Mouse (Mus musculus): ENCODE measurements around the gene Psma3. TPM values are rescaled to one million over a fixed set of nuclear protein-coding genes. Genes with fewer than 3 reads are reported as not detected.

The Psma3 gene
- polyA plus RNA-seq, 1 experiment from 2014 or later = 542 TPM

- 95% methylated on average over 7 of the region's 7 CpGs for WGBS
- Histone ChIP-seq H3K27ac (ENCODE audit: low read depth, low read length) (no peak overlapping the region), H3K4me3 (ENCODE audit: low read depth, low read length) (no peak overlapping the region), H3K36me3 (ENCODE audit: control insufficient read depth, insufficient read depth, low read length) (peaks cover 57% of the 10 kb centered on the region), H3K9ac (replicated peaks; ENCODE audit: low read depth, low read length) (no peak overlapping the region), H3K9me3 (ENCODE audit: control insufficient read depth, low read length) (no peaks in the 10 kb centered on the region), H3K27me3 (ENCODE audit: control insufficient read depth, insufficient read depth, low read length) (no peaks in the 10 kb centered on the region), H3K4me1 (ENCODE audit: control insufficient read depth, insufficient read depth, low read length) (no peaks in the 10 kb centered on the region), H3K4me2 (ENCODE audit: low read depth, low read length) (no peak overlapping the region)
- no peak for ATAC-seq (ENCODE audit: low read depth)
Measured at GRCm38 (mm10) chr12:70984855-70985550, 10.6 kb downstream of the Psma3 start.

GRCm38 (mm10) chr12:70997225-70997624 is 22.8 kb downstream of the Psma3 start:
- whole genome bisulfite sequencing = 89% methylated on average over 5 of the region's 5 CpGs
- no peak overlapping the region for H3K9ac ChIP-seq (replicated peaks; ENCODE audit: low read depth, low read length)
- H3K27me3 ChIP-seq (ENCODE audit: control insufficient read depth, insufficient read depth, low read length) = no peaks in the 10 kb centered on the region
- ATAC-seq (ENCODE audit: low read depth) = no peak
- H3K36me3 ChIP-seq (ENCODE audit: control insufficient read depth, insufficient read depth, low read length) = peaks cover 14% of the 10 kb centered on the region; the same call in 1 of the 2 replicates
- no peak overlapping the region for H3K4me2 ChIP-seq (ENCODE audit: low read depth, low read length)
- H3K4me1 ChIP-seq (ENCODE audit: control insufficient read depth, insufficient read depth, low read length) = no peaks in the 10 kb centered on the region
- no peak overlapping the region for H3K27ac ChIP-seq (ENCODE audit: low read depth, low read length)
- H3K9me3 ChIP-seq (ENCODE audit: control insufficient read depth, low read length) = no peaks in the 10 kb centered on the region
- H3K4me3 ChIP-seq (ENCODE audit: low read depth, low read length) = no peak overlapping the region

GRCm38 (mm10) chr12:70999423-70999903 is 25.0 kb downstream of the Psma3 start:
- Histone ChIP-seq H3K36me3 (ENCODE audit: control insufficient read depth, insufficient read depth, low read length) (peaks cover 19% of the 10 kb centered on the region), H3K27ac (ENCODE audit: low read depth, low read length) (0 out of 2 replicates have a peak overlapping the region, but pooled peaks have one; percentile 4), H3K9me3 (ENCODE audit: control insufficient read depth, low read length) (no peaks in the 10 kb centered on the region)

GRCm38 (mm10) chr12:71000344-71000743 is 25.9 kb downstream of the Psma3 start:
- Histone ChIP-seq H3K4me3 (ENCODE audit: low read depth, low read length) (no peak overlapping the region), H3K27ac (ENCODE audit: low read depth, low read length) (no peak overlapping the region), H3K9me3 (ENCODE audit: control insufficient read depth, low read length) (no peaks in the 10 kb centered on the region), H3K36me3 (ENCODE audit: control insufficient read depth, insufficient read depth, low read length) (peaks cover 25% of the 10 kb centered on the region), H3K27me3 (ENCODE audit: control insufficient read depth, insufficient read depth, low read length) (no peaks in the 10 kb centered on the region), H3K4me2 (ENCODE audit: low read depth, low read length) (no peak overlapping the region), H3K9ac (replicated peaks; ENCODE audit: low read depth, low read length) (no peak overlapping the region), H3K4me1 (ENCODE audit: control insufficient read depth, insufficient read depth, low read length) (no peaks in the 10 kb centered on the region)
- 95% methylated on average over 1 of the region's 1 CpGs for WGBS
- ATAC-seq (ENCODE audit: low read depth) = no peak

More at GRCm38 (mm10) chr12:70999423-70999903, 25.0 kb downstream of the Psma3 start:
- Histone ChIP-seq H3K4me1 (ENCODE audit: control insufficient read depth, insufficient read depth, low read length) (no peaks in the 10 kb centered on the region), H3K4me3 (ENCODE audit: low read depth, low read length) (no peak overlapping the region), H3K27me3 (ENCODE audit: control insufficient read depth, insufficient read depth, low read length) (no peaks in the 10 kb centered on the region), H3K9ac (replicated peaks; ENCODE audit: low read depth, low read length) (no peak overlapping the region), H3K4me2 (ENCODE audit: low read depth, low read length) (no peak overlapping the region)
- no peak for ATAC-seq (ENCODE audit: low read depth)
- 45% methylated on average over 5 of the region's 5 CpGs for WGBS

GRCm38 (mm10) chr12:71001456-71001855 is 27.0 kb downstream of the Psma3 start:
- Histone ChIP-seq H3K27me3 (ENCODE audit: control insufficient read depth, insufficient read depth, low read length) (no peaks in the 10 kb centered on the region), H3K9ac (replicated peaks; ENCODE audit: low read depth, low read length) (no peak overlapping the region), H3K4me2 (ENCODE audit: low read depth, low read length) (no peak overlapping the region), H3K9me3 (ENCODE audit: control insufficient read depth, low read length) (no peaks in the 10 kb centered on the region), H3K4me1 (ENCODE audit: control insufficient read depth, insufficient read depth, low read length) (no peaks in the 10 kb centered on the region), H3K36me3 (ENCODE audit: control insufficient read depth, insufficient read depth, low read length) (peaks cover 29% of the 10 kb centered on the region), H3K27ac (ENCODE audit: low read depth, low read length) (no peak overlapping the region), H3K4me3 (ENCODE audit: low read depth, low read length) (no peak overlapping the region)
- WGBS = 59% methylated on average over 6 of the region's 6 CpGs
- ATAC-seq (ENCODE audit: low read depth) = no peak

- no peak overlapping the region for H3K27ac ChIP-seq (ENCODE audit: low read depth, low read length)
- H3K4me1 ChIP-seq (ENCODE audit: control insufficient read depth, insufficient read depth, low read length) = no peaks in the 10 kb centered on the region
- WGBS = 88% methylated on average over 5 of the region's 6 CpGs
- ATAC-seq (ENCODE audit: low read depth) = no peak
- no peak overlapping the region for H3K4me3 ChIP-seq (ENCODE audit: low read depth, low read length)
- H3K9me3 ChIP-seq (ENCODE audit: control insufficient read depth, low read length) = no peaks in the 10 kb centered on the region
- H3K27me3 ChIP-seq (ENCODE audit: control insufficient read depth, insufficient read depth, low read length) = no peaks in the 10 kb centered on the region
- no peak overlapping the region for H3K9ac ChIP-seq (replicated peaks; ENCODE audit: low read depth, low read length)
- peaks cover 33% of the 10 kb centered on the region for H3K36me3 ChIP-seq (ENCODE audit: control insufficient read depth, insufficient read depth, low read length)
- H3K4me2 ChIP-seq (ENCODE audit: low read depth, low read length) = no peak overlapping the region
Measured at GRCm38 (mm10) chr12:71003760-71004426, 29.5 kb downstream of the Psma3 start.

GRCm38 (mm10) chr12:71006141-71006540 is 31.7 kb downstream of the Psma3 start:
- Histone ChIP-seq H3K9me3 (ENCODE audit: control insufficient read depth, low read length) (no peaks in the 10 kb centered on the region), H3K4me2 (ENCODE audit: low read depth, low read length) (no peak overlapping the region), H3K9ac (replicated peaks; ENCODE audit: low read depth, low read length) (no peak overlapping the region), H3K4me1 (ENCODE audit: control insufficient read depth, insufficient read depth, low read length) (no peaks in the 10 kb centered on the region), H3K27ac (ENCODE audit: low read depth, low read length) (no peak overlapping the region), H3K27me3 (ENCODE audit: control insufficient read depth, insufficient read depth, low read length) (no peaks in the 10 kb centered on the region), H3K36me3 (ENCODE audit: control insufficient read depth, insufficient read depth, low read length) (peaks cover 37% of the 10 kb centered on the region), H3K4me3 (ENCODE audit: low read depth, low read length) (no peak overlapping the region)
- 93% methylated on average over 6 of the region's 6 CpGs for WGBS
- ATAC-seq (ENCODE audit: low read depth) = no peak

- Histone ChIP-seq H3K4me2 (ENCODE audit: low read depth, low read length) (no peak overlapping the region), H3K9me3 (ENCODE audit: control insufficient read depth, low read length) (no peaks in the 10 kb centered on the region), H3K27me3 (ENCODE audit: control insufficient read depth, insufficient read depth, low read length) (no peaks in the 10 kb centered on the region), H3K9ac (replicated peaks; ENCODE audit: low read depth, low read length) (no peak overlapping the region), H3K27ac (ENCODE audit: low read depth, low read length) (no peak overlapping the region), H3K36me3 (ENCODE audit: control insufficient read depth, insufficient read depth, low read length) (peaks cover 38% of the 10 kb centered on the region), H3K4me3 (ENCODE audit: low read depth, low read length) (no peak overlapping the region), H3K4me1 (ENCODE audit: control insufficient read depth, insufficient read depth, low read length) (no peaks in the 10 kb centered on the region)
- WGBS = 94% methylated on average over 7 of the region's 7 CpGs
- ATAC-seq (ENCODE audit: low read depth) = no peak
Measured at GRCm38 (mm10) chr12:71006901-71007300, 32.5 kb downstream of the Psma3 start.

- peaks cover 37% of the 10 kb centered on the region for H3K36me3 ChIP-seq (ENCODE audit: control insufficient read depth, insufficient read depth, low read length)
- no peak for ATAC-seq (ENCODE audit: low read depth)
- no peak overlapping the region for H3K9ac ChIP-seq (replicated peaks; ENCODE audit: low read depth, low read length)
- H3K4me1 ChIP-seq (ENCODE audit: control insufficient read depth, insufficient read depth, low read length) = peaks cover 19% of the 10 kb centered on the region
- no peak overlapping the region for H3K27ac ChIP-seq (ENCODE audit: low read depth, low read length)
- H3K27me3 ChIP-seq (ENCODE audit: control insufficient read depth, insufficient read depth, low read length) = no peaks in the 10 kb centered on the region
- no peak overlapping the region for H3K4me3 ChIP-seq (ENCODE audit: low read depth, low read length)
- H3K9me3 ChIP-seq (ENCODE audit: control insufficient read depth, low read length) = no peaks in the 10 kb centered on the region
- 70% methylated on average over 4 of the region's 4 CpGs for WGBS
- H3K4me2 ChIP-seq (ENCODE audit: low read depth, low read length) = no peak overlapping the region
Measured at GRCm38 (mm10) chr12:71009769-71010168, 35.3 kb downstream of the Psma3 start.
